Mouse (Mus musculus) regulatory T cell (primary cell): ENCODE data around the gene Stpg2.
"Not testable (repeated sequence)": the region's sequence is repeated elsewhere in the genome, so short reads cannot be mapped to it uniquely, and the experiment has no call there.

Experiments used
- in situ Hi-C: fragments of 300-600 bp; cut with MboI, MseI; formaldehyde crosslinking; loops from one replicate; pipeline ENCODE4 v1.15.1; 2025; ENCODE audit warnings: high pct_unique_total_duplicates

Gene Stpg2

DNA sequence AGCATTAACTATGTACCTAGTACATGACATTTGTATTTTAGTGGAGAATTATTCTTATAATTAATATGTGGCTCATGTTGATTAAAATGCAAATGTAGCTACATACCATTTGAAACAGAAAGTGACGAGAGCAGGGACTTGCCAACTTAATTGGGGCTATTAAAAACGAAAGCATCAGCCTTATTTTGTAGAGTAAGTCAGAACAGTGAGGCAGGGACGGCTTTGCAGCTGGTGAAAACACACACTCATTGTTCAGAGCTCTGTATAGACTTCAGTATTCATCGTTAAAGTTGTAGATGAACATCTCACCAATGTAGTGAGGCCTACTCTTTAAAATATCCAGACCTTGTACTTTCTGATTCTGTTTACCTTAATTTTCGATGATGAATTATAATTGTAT, 213.6 kb downstream of the Stpg2 start:
- in situ Hi-C loops: no loop called here

DNA sequence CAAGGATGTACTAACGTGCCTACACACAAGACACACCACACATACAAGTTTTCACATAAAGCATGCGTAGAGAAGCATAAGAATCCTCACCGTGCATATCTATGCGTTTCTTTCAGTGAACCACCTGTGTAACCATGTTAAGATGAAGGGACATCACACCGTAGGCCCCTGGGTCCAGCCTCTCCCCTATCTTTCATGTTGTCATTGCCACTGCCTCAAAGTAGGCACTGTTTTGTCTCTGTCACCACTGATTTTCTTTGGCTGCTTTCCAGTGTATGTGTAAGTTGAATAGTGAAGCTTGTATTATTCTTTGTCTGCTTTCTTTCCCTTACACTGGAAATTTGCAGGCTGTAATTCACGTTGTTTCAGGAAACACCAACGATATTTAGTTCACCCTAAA, 236.7 kb downstream of the Stpg2 start:
- in situ Hi-C loops: no loop called here

DNA sequence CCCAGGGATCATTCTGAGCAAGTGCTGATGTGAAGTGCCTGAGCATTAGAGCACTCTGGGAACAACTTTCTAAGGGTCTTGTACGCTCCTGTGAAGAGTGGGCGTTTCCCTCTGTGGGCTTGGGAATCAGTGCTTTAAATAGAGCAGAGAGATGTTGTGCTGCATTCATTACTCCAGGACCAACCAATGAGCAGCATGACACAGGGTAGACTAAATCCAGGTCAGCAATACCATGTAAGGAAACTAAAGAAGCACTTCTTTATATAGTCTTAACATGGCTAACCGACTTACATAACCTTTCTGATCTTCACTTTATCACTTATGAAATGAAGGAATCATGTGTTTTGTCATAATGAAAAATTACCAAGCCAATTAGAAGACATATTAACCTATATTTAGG, 290.4 kb downstream of the Stpg2 start:
- in situ Hi-C loops: no loop called here

DNA sequence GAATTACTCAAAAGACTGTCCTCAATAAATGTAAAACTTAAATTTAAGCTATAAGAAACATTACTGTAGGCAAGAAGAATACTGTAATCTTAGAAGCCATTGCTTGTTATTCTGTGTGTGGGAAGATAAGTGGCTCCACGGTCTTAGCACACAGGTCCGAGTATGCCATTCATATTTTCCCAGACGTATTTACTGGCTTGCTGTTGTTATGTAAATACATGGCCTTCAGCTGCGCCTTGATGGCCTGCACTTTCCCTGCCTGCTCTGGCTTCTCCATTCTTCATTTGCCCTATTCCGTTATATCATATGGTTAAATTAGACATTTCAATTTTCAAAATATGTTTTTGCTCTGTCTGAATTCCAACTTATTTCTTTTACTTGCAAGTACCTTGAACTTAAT, 296.7 kb downstream of the Stpg2 start:
- in situ Hi-C loops: no loop called here

DNA sequence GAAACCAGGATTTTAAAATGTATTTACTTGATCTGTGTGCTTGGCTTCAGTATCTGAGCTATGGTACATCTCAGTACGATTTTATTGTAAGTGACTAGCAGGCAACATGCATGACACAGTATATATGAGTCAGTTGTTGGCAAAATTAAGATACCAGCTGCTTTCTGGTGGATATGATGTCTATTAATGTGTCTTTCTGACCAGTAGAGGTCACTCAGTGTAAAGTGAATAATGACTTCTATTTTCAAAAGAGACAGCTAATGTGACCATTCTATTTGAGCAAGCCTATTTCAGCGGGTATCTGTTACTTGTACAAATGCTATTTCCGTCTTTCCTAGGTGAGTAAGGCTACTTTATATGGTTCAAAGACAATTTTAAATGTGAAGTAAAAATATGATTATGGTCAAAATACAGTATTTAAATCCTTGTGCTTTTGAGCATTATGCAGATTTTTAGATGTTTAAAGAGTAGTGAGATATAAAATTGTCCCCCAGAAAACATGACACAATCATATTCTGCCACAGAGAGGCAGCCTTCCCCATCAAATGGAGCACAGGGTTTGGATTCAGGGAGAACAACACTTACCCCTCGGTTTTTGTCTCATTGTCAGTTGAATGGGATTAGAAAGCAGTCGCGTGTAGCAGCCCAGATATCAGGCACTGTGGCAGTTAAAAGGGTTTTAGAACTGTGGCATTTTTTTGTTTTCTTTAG, 303.9 kb downstream of the Stpg2 start:
- in situ Hi-C loops: no loop called here

DNA sequence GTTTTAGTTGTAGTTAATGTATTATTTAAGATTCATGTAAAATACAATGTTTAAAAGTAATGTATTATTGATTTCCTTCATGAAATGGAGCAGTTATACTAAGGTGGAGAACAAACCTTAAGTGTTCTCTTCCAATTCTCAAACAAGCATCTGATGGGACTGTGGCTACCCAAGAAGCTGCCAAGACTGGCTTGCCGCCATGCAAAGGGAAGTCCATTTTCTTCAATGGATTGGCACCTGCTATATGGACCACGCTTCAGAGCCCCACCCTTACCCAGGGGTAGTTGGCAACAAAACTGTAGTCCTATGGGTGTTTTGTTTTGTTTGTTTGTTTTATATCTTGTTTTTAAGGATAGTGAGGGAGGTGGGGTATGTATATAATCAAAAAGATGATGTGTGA, 373.0 kb downstream of the Stpg2 start:
- in situ Hi-C loops: no loop called here

DNA sequence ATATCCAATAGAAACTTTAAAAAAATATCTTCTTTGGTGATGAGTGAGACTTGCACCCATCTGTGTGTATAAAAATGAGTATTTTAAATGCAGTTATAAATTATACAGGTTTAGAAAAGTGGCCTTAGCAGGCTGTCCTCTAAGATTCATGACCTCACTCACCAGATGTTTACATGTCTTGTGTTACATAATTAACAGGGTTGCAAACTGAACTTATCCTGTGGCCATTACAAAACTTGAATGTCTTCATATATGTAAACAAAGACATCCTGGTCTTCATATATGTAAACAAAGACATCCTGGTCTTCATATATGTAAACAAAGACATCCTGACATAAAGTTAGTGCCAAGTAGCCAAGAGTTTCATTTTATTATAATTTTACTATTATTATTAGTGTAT, 375.8 kb downstream of the Stpg2 start:
- in situ Hi-C loops: no loop called here

DNA sequence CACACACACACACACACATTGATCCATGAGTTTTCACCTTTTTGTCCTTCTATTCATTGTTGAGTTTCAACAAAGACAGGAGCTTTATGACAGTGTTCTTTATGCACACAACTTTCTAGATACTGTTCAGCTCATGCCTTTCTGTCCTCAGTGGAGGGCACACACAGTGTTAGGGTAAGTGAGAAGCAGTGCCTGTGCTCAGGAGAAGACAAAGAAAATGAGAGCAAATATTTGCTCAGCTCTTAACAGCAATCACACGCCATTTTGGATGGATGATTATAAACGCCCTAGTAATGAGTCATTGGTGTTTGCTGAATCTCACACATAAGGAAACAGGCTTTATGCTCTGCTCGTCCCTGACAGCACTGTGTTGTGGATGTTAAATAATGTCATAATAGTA, 394.0 kb downstream of the Stpg2 start:
- in situ Hi-C loops: no loop called here

DNA sequence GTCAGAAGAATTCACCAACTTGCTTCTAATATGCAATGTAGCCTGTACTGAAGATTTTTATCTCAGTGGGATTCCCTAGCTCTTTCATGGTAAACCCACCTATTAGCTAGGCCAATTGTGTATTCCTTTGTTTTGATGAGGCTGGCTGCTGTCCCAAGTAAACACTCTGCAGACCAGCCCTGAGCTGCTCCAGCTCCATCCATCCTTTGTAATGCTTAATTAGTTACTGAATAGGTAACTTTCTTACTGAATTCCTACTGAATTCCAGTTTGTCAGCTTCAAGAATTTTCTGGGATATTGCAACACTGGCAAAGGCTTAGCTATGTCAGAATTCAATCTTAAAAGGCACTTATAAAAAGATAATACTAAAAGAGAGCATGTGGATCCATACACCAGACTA, 402.8 kb downstream of the Stpg2 start:
- in situ Hi-C loops: not testable (repeated sequence)

DNA sequence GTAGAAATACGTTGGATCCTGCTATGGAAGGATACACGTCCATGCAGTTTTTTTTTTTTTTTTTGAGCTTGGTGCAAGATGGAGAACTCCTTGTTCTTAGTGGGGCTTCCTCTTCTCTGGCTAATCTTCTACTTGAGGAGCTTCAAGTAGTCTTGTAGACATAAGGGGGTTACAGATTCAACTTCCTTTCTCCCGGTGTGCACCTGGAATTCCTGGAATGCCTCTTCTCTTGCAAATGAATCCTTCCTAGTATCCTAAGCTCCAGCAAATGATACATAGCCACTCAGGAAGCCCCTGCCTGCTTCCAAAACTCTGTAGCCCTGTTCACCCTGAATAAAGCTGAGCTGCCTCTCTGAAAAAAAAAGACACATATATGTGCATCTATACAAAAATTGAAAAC, 409.1 kb downstream of the Stpg2 start:
- in situ Hi-C loops: no loop called here

DNA sequence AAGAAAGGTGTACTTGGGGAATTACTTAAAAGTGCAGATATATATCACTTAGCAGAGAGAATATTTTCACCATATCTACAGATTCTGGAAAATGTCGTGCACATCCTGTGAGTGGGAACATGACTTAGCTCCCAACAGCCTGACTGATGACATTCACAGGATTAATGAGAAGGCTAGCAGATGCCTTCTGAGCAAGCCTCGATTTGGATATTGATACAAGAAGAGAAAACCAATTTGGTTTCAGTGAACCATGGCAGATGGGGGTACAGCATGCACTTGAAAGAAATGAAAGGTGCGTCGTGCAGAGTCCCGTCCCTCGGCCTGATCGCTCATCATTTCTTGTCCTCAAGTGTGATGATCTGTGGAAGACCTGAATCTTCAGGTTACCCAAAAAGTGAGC, 410.3 kb downstream of the Stpg2 start:
- in situ Hi-C loops: no loop called here

DNA sequence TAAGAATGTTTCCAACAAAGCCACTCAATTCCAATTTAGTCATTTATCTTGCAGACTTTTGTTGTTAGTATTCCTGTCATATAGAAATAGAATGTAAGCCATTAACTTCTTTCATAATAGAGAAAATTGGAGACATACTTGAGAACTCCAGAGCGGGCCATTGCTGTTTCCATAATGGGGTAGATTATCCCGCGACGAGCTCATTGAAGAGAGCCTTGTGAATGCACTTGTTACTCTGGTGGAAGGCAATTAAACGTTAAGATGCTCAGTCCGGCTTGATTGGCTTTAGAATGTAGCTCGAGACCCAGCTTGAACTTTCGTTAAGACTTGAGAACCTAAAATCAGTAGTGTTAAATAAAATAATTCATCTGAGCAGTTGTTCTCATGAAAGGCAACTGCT, 432.4 kb downstream of the Stpg2 start:
- in situ Hi-C loops: no loop called here

DNA sequence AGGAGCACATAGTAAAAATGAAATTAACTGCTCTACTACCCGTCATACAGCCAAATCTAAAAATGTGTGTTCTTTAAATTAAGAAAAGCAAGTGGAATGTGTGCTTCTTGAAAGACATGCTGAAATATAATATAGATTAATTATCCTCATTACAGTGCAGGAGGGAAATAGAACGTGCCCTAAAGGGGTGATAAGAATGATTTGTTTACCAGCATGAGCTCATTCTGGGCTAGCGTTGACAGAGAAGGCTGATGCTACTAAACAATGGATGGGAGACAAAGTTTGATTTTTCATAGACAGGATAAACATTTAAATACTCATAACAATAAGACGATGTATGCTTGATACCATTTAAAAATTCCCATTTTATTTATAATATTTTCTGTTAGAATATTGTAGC, 446.0 kb downstream of the Stpg2 start:
- in situ Hi-C loops: no loop called here

DNA sequence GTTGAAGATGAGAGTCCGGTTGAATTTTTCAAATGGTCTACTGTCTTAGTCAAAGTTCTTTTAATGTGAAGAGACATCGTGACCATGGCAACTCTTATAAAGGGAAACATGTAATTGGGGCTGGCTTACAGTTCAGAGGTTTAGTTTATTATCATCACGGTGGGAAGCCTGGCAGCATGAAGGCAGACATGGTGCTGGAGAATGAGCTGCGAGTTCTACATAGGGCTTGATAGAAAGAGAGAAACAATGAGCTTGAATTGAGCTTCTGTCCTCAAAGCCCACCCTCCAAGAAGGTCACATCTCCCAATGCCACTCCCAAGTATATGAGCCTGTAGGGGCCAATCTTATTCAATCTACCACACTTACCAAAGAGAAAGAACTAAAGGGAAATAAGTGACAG, 453.9 kb downstream of the Stpg2 start:
- in situ Hi-C loops: no loop called here

DNA sequence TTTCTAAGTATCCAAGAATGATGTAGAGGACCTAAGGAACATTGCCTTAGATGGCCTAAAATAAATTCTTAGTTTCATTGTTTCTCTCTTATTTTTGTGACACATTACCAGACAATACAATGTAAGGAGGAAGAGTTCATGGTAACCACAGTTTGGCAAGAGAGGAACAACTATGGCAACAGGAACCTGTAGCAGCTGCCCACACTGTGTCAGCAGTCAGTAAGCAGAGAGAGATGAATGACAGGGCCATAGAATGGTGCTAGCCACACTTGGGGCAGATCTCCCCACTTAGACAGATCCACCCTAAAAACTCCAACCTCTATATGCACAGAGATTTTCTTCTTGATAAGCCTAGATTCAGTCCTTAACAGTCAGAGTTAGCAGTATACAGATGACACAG, 456.7 kb downstream of the Stpg2 start:
- in situ Hi-C loops: no loop called here

DNA sequence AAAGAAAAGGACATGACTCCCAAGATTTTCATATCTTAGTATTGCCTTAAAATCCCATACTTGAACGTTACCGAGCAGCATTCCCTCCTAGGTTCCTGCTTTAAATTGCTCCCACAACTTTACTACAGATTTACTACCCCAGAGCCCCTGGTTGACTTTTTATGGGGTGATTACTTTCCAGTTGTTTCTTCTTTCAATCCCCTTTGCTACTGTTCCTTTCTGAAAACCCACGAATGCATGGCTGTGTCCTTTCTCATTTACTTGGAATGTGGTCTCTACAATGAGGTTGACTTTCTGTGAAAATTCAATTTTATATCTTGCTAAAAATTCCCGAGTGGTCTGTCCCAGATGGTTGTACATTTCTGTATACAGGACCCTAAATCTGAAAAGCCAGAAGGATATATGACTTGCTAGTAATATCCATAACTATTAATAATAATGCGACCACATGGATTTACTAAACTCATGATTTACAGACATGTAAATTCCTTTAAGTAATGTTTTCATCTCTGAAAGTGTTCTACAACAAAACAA, 458.3 kb downstream of the Stpg2 start:
- in situ Hi-C loops: no loop called here

DNA sequence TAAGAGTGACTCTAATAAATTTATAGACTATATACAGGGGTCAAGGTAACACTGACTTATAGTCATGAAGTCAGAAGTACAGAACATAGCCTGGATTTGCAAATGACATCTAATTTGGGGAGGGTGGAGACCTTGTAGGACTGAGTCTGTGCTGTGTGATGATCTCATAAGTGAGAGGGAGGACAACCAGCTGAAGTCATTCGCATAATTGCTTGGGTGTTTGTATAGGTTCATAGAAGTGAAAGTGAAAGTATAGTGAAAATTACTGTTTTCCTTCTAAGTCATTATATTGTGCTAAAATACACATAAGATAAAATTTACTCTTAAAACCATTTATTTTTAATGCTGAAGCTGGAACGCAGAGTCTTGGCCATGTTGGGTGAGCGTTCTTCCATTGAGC, 459.6 kb downstream of the Stpg2 start:
- in situ Hi-C loops: no loop called here

DNA sequence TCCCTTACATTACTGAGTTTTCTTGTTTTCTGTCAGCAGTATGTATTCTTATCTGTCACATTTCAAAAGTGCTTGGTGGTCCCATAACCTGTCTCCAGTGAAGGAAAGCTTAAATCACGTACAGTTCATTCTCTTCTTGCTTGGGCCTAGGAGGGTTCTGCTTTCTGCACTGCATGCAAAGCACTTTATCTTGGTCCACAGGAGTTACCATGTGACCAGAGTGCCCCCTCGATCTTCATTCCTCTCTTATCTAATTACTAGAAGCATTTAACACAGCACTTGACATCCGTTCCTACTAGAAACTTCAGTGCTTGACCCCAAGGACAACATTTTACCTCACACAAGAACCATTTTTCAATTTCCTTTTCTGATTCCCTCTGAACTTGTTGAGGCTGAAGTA, 470.7 kb downstream of the Stpg2 start:
- in situ Hi-C loops: no loop called here

DNA sequence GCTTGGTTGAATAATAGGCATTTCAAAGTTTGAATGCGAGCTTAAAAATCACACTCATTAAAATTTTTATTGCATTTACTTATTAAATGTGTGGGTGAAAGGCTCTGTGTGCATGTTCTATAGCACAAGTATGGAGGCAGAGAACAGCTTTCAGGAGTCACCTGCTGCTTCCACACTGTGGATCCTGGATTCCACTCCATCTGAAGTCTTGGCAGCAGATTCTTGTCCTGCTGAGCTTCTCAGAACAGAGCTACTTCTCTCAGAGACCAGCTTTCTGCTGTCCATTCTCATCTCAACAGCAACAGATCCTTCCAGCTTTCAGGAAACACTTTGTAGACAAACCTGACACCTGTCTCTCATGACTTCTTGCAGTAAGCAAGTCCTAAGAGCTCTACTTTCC, 471.2 kb downstream of the Stpg2 start:
- in situ Hi-C loops: no loop called here

DNA sequence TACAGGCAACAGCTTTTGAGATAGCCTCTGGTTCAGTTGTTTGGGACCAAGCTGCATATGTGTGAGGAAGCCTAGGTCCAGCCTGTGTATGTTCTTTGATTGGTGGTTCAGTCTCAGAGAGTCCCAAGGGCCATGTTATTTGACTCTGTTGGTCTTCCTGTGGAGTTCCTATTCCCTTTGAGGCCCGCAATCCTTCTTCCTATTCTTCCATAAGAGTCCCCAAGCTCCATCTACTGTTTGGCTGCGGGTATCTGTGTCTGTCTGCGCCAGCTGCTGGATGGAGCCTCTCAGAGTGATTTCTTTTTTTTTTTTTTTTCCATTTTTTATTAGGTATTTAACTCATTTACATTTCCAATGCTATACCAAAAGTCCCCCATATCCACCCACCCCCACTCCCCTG, 498.7 kb downstream of the Stpg2 start:
- in situ Hi-C loops: not testable (repeated sequence)

DNA sequence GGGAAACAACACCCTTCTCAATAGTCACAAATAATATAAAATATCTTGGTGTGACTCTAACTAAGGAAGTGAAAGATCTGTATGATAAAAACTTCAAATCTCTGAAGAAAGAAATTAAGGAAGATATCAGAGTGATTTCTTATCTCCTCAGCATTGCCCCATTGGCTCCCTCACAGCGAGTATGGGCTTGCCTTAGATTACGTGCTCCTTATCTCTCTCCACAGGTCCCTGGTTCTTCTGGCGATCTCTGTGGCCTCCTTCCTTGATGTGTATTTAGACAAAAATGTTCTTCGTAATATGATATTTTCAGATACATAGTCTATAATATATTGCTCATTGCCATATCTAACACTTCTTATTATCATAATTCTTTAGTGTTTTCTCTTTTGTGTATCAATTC, 501.9 kb downstream of the Stpg2 start:
- in situ Hi-C loops: not testable (repeated sequence)

DNA sequence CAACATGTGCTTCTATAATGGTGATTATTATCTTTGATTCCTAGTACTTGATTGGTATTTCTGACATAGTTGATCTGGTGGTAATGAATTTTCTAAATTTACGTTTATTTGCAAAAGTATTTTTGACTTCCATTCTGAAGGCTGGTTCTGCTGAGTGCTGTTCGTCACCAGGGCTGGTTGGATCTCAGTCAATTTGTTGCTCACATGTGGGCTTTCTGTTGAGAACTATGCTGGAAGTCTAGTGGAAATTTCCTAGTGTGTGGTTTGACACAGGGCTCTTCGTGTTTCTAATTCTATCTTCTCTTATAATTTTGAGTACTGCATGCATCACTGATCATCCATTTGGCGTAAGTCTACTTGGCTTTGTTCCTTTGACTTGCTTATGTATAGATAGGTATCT, 504.3 kb downstream of the Stpg2 start:
- in situ Hi-C loops: no loop called here

DNA sequence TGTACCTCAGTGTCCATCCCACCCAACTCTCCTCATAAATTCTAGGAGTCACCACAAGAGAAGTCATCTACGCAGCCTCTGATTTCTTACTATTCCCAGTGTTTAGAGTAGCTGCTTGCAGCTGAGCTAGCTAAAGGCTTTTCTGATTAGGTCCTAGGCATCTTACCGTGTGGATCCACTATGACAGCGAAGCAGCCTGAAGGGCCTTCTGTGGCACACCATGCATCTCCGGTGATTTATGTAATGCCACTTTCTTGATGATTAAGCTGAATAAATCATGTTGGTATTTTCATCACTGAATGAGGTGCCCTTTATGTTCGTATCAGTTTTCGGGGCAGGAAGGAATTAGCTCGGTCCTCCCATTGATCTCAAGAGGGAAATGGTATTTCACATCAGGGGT, 523.3 kb downstream of the Stpg2 start:
- in situ Hi-C loops: no loop called here

DNA sequence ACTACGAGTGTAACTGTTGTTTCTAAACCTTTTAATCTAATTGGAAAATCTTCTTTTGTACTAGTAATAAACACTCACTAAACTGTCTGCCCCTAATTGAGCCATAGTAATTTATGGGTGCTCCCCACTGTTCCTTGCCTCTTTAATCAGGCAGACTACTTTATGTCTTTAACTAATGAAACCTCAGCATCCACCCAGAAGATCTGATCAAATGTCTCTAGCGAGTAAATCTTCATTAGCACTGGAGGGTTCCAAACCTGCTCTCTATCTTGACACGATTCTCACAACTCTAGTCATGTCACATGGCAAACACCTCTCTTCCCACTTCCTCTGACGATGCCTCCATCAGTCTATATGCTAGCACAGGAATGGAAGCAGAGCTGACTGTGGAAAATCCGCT, 523.8 kb downstream of the Stpg2 start:
- in situ Hi-C loops: no loop called here
